Mouse (Mus musculus): ENCODE results near the gene Esyt2.

The Esyt2 gene

GRCm38 (mm10) chr12:116281427-116282281 lies 658 bp downstream of the Esyt2 start:
- DNase-seq = peak; percentile 67

DNA sequence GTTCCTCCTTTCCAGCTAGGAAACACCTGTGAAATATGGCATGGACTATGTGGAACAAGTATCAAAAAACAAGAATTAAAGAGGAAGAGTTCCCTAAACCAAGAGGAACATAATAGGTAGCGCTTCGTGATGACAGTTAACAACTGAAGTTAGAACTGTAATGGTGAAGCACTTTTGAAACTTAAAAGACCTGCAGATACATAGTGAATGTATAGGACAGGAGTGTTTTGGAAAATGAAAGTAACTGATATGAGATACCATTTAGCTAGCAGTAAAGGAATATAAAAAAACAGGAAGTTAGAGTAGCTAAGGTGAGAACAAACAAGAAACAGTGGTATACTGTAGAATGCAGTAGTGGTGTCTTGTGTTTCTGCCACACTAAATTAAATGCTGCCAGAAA lies 1.9 kb downstream of the Esyt2 start:
- DNase-seq = no peak

DNA sequence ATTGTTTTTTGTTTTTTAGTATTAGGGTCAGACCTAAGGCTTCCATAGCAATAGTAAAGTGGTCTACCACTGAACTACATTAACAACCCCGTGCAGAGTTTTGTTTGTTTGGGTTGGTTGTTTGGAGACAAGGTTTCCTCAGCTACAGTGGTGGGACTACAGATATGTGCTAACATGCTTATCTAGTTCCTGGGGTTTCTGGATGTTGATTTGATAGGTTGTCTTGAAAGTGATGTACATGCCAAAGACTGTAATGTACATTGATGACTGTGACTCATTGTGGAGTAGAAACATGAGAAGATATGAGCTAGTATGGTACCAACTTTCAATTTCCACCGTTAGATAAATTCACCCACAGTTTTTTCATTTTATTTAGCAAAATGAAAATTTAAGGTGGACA lies 2.5 kb downstream of the Esyt2 start:
- no peak for DNase-seq

DNA sequence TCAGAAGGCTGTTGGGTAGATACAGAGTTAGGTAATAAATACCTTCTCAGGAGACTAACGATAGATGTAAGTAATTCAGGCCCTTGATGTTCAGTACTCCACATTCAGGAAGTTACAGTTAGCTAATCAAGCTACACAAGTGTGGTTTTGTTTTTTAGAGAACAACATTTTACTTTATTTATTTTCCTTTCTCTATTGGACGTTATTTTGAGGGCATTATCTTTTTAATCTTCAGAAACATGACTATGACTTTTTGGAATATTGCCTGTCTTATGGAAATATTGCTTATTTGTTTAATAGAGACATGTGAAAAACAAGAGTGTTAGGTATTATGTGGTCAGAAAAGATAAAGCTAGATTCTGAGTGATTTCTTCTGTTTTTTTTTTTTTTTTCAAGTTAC lies 12.2 kb downstream of the Esyt2 start:
- DNase-seq = no peak

DNA sequence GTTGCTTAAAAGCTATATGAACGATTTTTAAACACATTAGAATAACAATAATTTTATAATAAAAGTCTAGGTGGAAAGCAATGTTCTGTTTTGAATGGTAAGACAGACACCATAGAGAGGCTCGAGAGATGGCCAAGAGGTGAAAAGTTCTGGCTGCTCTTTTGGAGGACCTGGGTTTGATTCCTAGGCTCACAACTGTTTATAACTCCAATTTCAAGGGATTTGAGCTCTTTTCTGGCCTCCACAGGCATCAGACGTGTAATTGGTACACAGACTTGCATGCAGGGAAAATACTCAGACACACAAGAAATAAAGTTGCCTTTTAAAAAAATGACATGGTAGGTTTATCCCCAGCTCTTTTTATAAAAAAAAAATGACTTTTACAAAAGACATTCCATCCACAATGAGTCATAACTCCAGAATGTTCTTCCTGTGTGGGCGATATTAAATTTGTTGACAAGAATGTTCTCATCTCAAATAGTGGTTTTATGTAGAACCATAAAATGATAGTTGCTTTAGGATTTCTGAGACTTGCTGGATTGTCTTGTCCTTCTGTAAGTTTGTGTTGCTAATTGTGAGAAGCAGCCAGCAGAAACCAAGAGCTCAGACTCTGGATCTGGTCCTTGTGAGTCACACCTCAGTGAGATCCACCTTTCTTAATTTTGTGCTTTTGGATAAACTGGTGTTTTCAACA lies 12.8 kb downstream of the Esyt2 start:
- DNase-seq = no peak

- DNase-seq = no peak
Observed at GRCm38 (mm10) chr12:116299906-116300305, 18.9 kb downstream of the Esyt2 start.

DNA sequence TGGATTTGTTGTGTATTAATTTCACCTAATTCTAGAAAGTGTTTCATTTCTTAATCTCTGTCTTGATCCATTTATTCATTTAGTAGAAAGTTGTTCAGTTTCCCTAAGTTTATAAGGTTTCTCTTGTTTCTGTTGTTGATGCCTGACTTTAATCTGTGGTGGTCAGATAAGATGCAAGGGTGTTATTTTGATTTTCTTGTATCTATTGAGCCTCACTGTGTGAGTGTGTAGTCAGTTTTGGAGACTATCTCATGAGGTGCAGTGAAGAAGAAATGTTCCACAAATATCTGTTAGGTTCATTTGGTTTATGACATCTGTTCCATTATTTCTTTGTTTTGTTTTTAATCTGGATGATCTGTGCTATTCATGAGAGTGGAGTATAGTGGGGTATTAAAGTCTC lies 21.2 kb downstream of the Esyt2 start:
- DNase-seq = no peak

DNA sequence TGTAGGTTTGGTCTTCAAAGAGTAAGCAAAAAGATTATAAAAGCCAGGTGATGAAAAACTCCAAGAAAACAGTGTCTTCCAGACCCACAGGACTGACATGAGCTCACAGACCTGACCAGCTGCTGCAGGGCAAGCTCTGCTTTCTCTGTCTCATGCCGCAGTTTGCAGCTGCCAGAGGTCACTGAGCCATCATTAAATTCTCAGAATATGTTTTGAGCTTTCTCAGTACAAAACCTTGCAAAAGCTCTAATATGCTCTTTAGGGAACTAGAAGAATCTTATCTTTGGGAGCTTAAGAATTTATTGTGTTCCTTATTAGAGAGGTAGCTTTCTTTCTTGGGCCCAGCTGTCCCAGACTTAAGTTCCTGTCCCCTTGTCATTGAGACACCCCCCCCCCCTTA lies 25.0 kb downstream of the Esyt2 start:
- no peak for DNase-seq

DNA sequence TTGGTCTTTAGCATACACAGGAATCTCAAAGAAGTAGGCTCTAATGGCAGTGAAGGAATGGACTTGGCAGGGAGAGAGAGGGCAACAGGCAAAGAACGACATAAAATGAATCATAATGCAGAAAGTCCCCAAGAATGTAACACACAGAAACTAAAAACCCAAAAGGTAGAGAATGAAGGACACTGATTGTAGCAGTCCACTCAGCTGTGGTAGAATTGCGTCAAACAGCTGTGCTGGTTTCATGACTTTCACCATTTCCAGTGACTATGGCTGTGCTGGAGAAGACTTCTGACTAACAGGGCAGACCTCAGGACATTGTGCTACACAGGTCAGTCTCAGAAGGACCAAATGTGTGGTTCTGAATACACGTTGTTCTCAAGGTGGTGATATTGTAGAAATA lies 26.9 kb downstream of the Esyt2 start:
- DNase-seq = no peak

GRCm38 (mm10) chr12:116308612-116309011 lies 27.6 kb downstream of the Esyt2 start:
- no peak for DNase-seq

GRCm38 (mm10) chr12:116313816-116314215 lies 32.8 kb downstream of the Esyt2 start:
- no peak for DNase-seq

DNA sequence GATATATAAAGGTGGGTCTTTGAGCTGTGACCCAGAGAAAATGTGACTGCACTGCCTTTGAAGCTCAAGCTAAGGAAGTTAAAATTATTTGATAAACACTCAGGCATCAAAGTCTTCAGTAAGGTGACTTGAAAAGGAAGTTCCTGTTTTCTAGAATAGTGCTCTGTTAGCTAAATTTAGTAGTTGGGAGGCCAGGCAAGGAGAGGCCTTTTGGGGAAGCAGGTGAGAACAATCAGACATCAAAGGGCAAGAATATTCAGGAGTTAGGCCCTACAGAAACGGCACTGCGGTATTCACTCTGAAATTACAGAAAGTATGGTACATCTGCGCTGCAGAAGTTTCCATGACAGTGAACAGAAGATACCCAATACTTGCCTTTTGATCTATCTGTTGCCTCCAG lies 34.5 kb downstream of the Esyt2 start:
- DNase-seq = no peak

- no peak for DNase-seq
Observed at GRCm38 (mm10) chr12:116317818-116318217, 36.8 kb downstream of the Esyt2 start.

- no peak for DNase-seq
Observed at GRCm38 (mm10) chr12:116325545-116325944, 44.5 kb downstream of the Esyt2 start.

DNA sequence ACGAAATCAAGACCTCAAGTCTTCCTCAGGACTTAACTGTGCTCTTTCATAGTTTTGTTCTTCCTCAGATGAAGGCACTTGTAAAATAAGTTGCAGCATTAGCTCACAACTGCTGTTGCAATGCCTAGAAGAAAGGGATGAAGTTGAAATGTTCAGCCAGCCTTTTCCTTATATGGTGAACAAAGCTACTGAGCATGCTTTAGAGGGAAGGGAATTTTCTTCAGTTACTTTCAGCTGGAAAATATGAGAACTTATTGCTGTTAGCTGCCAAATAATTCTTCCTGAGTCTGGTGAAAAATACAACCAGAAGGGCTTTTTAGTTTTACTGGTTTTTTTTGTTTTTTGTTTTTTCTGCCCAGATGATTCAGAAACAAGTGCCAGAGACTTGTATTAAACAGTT lies 45.2 kb downstream of the Esyt2 start:
- DNase-seq = no peak

DNA sequence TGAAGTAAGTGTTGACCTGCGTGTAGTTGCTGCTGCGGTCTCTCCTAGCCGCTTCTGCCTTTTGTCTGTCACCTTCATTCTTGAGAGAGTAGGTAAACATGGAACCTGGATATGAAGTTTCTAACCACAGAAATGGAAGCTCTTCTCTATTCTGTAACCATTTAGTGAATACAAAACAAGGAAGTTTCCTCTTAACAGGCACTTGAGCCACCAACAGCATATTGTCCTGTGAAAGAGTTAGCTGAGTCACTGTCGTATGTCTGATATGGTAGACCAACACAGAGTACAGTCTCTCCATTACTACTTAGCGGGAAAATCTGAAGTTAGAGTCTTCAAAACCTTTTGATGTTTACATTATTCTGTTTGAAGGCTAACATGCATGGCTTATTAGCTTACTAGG lies 53.3 kb downstream of the Esyt2 start:
- DNase-seq = no peak

- DNase-seq = no peak
Observed at GRCm38 (mm10) chr12:116340160-116340559, 59.2 kb downstream of the Esyt2 start.

DNA sequence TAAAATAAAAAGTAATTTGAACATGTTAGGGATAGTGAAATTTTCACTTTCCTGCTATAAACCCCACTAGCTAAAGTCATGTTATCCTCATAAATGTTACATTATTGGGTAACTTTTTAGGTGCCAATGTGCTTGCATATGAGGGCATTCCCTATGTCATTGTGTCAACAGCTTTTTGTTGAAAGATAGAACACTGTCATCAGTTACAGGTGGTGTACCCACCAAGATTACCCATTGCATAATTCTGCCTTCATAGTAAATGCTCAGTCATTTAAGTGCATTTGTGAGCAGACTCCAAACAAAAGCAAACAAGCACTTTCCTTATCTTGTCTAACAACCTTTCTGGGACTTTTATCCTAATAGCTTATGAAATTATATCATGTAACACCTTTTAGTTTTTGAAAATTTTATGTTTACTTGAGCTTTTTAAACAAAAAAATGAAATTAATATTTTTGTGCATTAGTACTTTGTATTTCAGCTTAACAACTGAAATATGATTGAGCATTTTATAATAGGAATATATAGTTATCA lies 67.8 kb downstream of the Esyt2 start:
- DNase-seq = no peak

DNA sequence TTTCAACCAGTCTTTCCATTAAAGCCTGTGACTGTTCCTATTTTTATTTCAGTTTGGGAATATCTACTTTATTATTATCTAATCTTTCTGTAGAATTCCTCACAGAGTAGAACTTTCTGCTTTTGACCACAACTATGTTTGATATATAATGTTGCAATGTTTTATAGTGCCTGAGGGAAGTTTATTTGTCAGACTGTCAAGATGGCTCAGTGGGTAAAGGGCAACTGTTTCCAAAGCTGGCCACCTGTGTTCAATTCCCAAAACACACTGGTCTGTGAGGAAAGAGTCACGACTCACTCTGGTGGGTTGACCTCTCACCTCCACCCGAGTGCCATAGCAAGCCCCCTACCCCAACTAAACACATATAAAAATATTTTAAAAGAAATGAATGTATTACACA lies 68.4 kb downstream of the Esyt2 start:
- DNase-seq = no peak

- DNase-seq = no peak
Observed at GRCm38 (mm10) chr12:116351022-116351421, 70.0 kb downstream of the Esyt2 start.

GRCm38 (mm10) chr12:116352404-116352803 lies 71.4 kb downstream of the Esyt2 start:
- DNase-seq = no peak

GRCm38 (mm10) chr12:116354694-116355093 lies 73.7 kb downstream of the Esyt2 start:
- DNase-seq = no peak

- DNase-seq = no peak
Observed at GRCm38 (mm10) chr12:116362091-116362490, 81.1 kb downstream of the Esyt2 start.

DNA sequence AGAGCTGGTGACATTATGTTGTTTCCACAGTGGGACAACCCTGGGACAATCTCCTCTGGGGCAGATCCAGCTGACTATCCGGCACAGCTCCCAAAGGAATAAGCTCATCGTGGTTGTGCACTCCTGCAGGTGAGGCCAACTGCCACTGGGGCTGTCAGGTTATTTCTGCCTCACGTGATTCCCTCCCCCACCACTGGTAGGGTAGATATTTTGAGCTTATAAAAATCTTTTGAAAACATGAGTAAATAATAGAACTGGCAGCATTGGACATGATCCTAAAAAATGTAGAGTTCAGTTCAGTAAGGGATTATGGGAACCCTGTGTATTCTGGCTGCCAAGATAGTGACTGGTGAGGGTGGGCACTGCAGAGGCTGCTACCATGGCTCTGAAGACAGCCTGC lies 85.9 kb downstream of the Esyt2 start:
- DNase-seq = no peak
